Mouse (Mus musculus) frontal cortex, adult 2 months (tissue): ENCODE measurements at regions not wholly inside any gene's neighbourhood (a gene's known extent, or its start where the extent isn't known, plus 50 kb on each side); places are given as distances from the start of the nearest gene placed in this dataset.
A peak's percentile ranks its signal among the peaks of the same experiment; 100 is the strongest.
"Not testable (repeated sequence)": the region's sequence is repeated elsewhere in the genome, so short reads cannot be mapped to it uniquely, and the experiment has no call there.

Experiments
- DNase-seq, 2 experiments: peaks; one replicate each; pipeline ENCODE4 v3.0.0; 2022; ENCODE audit warnings: low spot score in 1 of 2; ENCODE audit errors: extremely low spot score in 1 of 2

DNA sequence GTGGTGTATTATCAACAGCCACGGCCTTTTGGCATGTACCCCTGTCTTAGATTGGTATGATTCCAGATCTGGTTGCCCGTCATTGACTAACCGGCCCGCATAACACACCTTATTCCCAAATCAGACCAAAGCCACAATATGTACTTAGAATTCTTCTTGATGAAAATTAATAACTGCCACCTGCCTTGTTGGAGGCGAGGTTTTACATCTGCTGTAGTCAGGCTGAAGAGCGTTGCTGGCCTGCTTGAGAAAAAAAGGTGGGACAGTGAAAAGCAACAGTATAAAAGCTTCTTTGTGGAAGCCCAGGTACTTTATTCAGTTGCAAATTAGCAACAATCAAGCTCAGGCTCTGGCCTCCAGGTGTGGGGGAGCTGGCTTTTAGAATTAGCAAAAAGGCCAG, 223.6 kb upstream of the Car8 start:
- DNase-seq, result not testable (repeated sequence)

DNA sequence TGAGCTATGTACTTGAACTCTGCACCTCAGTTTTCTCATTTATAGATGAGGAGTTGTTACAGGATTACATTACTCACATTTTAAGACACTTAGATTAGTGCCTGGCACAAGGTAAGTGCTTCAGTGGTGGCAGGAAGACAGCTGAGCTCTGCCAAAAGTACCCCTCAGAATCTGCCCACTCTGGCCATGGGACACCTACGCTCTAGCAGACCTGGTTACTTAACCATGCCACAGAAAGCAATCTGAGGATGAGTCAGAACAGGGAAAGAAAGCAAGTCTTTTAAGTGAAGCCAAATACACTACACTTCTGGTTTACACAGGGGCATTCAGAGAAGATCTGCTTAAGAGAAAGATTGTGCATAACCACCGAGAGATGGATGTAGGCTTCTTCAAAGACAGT, 215.5 kb upstream of the Car8 start:
- DNase-seq, result peak; percentile 2 to 5

DNA sequence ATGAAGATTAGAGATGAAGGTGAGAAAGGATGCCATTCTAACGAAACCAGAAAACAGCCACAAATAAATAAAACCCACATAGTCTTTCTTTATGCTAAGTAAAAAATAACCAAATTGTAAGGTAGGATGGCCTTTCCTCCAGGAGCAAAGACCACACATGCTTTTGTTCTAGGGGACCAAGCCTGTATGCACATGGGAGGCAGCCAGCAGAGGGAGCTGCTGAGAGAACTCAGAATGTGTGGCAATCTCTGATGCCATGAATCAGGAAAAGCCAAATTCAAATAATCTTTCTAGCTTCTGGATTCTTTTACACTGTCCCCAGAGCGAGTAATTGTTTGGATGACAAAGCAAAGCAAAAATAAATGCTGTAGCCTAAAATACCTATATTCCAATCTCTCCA, 193.6 kb upstream of the Car8 start:
- DNase-seq, result peak in 1 of 2 experiments; percentile 69

DNA sequence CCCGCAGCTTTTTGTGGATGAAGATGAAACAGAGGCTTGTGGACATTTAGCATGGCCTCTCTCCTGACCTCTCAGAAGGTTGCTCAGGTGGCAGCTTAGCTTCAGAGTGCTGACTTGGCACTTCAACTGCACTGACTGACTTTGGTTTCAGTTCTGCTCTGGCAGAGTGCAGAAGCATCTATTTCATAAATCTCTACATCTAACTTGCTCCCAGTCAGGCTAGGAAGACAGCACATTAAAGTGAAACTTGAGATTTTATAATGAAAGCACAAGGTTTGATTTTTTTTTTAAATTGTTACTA, 192.1 kb upstream of the Car8 start:
- no peak for DNase-seq

DNA sequence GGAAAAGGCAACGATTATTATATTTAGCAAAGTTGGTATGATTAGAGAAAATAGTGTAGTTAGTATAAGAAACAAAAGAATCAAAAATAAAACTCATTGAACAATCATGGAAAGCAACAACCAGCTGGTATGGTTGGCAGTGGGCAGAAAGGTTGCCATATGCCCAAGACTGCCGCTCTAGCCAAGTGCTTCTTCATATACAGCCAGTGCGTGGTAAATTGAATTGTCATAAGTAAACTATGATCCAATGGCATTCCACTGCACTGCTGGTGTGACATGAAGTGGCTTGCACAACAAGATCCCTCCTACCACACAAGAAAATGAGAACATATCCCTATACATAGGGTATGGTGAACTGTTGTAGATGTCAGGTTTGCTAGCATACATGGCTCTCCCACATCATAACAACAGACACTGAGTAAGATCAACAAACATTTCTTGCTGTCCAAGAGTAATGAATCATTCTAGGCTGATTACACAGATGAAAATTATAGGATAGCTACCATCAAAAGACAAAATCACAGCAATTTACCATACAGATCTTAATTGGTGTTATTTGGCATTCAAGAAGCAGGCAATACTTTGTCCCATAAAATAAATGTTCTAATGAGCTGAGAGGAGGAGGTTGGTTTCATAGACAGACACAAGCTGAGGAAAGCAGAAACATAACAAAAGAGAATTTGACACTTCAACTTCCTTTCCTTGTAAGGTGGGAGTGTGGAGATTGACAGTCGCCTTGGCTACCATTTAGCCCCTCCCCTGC, 191.6 kb upstream of the Car8 start:
- no peak for DNase-seq

DNA sequence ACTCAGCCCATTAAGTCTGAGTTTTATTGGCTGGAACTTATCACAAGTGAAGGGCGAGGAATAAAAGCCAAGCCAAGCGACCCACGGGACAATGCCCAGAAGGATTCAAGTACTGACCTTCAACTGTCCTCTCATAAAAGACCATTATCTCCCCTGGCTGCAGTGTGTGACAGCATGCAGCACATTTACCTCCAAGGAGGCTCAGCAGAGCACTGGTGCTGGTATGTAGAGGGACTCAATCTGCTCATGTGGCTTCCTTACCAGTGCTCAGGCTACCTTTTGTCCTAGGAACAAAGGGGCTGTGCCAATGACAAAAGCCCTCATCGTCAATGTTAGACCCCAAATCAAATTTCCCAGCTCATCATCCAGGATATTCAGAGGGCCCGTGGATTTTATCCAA, 190.9 kb upstream of the Car8 start:
- no peak for DNase-seq

DNA sequence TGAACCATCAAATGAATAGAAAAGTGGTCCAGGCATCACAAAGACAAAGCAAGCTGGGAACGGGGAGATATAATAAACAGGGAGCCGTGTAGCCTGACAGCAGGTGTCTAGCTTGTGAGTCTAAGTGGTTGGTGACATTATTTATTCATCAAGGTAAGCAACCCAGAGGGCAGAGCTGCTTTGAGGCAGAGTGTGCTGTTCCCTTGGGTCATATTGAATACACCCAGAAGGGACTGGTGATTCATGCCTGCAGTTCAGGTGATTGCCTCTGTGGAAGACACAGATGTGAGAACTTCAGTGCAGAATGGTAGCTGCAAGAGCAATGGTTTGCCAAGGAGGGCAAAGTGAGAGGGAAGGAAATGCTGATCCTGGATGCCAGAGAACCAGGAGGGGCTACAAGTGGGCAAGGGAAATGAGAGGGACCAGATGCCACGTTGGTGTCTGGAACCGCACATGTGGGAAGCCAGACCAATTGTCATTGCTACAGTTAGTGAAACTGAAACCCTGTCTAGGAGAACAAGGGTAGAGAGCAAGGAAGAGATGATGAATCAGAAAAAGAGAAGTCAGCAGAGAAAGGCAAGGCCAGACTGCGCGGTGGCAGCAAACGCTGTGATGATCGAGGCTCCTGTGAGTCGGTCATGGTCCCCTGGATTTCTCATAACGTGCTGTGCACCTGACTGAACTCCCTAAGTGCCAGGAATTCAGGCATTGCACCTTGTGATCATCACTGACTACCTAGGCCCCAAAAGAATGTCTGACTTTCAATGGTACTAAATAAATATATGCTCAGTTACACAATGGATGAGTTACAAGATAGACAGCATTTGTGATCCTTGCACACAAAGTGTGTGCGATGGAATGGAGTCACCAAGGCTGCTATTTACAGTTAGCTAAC, 190.0 kb upstream of the Car8 start:
- no peak for DNase-seq

DNA sequence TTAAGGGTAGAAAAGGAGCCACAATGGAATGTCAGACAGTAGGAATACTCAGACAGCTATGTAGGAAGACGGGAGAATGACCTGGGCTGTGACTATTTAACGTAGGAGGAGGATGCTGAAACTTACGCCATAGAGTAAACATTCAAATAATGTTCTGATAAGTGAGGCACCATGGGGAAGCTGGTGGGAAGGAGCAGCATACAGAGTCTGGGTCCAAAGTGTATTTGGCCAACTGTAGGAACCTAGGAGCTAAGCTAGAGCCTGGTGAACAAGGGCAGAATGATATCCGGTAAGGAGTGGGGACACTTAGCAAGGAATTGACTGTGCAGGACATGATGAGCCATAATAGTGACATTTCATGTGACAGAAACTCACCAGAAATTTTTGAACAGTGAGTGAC, 189.0 kb upstream of the Car8 start:
- DNase-seq, result no peak

DNA sequence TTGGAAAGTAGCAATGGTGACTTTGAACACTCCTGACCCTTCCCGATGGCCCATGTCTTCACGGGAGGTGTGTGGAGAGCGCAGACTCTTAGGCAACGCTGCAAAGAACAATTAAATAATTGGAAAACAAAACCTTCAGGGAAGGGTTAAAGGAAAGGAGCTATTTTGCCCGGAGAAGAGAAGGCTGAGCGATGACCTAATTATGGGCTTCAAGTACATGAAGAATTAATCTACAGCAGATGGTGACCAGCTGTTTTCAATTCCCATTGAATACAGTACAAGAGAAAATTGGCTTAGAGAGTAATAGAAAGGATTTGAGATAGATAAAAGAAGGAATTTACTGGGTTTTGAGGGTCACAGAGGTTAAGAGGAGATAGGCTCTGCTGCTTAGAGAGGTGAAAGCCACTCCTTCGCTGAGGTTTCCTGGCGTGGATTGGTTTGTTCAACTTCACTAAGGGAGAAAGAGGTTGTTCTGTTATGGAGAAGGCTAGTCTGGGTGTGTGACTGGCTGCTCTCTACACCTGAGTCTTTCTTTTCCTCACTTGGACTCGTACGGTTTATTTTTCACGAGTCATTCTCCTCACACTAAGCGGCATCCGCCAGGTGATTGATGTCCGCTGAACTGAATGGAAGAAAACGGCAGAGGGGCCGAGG, 184.7 kb upstream of the Car8 start:
- DNase-seq, result no peak

DNA sequence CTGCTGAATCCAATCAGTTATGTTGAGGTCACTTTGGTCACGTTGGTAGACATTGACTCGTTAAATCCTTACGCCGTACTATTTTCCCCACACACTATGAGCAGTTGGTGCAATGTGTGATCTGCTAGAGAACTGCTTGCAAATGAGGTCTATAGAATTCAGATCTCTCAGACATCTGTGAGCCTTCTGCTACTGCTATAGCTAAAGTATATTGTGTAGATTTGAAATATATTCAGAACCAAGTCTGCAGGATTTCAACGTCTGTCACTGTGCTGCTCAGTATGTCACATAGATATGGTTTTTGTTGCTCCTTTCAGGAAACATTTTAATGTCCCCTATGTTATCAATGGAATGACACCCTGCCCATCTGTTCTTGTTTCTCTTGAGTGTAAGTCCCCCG, 182.4 kb upstream of the Car8 start:
- DNase-seq, result peak in 1 of 2 experiments; percentile 15

DNA sequence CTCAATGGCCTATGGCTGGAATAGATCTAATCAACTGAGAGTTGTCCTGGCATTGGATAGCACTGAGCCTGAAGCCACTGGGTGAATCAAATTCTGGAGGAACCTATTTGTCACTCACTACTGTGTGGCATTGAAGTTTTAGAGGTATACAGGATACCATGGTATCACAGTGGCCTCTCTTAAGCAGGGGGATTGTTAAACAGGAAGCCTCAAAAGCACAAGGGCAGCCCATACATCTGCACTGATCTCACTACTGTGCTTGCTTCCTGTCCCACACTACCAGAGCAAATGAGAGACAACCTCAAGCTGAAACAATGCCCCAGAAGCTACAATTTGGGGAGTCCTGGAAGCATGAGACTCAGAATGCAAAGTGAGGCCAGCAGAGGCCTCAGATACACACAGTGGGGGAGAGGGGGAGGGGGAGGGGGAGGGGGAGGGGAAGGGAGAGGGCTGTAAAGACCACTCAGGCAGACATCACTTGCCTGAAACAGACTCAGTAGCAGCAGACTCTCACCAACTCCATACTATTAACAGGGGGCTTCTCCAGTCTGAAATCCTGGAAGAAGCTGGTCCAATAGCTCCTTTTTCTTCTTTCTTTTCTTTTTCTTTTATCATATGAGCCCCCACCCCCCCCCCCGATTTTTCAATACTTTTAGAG, 179.7 kb upstream of the Car8 start:
- DNase-seq, result no peak

DNA sequence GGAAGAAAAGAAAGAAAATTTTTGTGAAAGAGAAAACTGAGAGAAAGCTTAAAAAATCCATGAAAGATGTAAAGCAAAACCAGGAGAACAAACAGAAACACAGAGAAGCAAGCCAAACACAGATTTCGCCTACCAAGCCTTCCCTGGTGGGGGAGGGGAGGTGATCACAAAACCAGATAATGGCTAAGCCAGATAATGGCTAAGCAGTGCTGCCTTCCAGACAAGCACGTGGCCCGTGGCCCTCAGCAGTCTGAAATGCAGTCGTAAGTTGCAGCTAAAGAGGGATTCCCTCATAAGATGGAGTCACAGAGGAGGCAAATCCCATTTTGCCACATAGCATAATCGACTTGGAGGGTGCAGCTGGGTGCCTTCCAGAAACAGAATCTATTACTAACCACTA, 179.0 kb upstream of the Car8 start:
- DNase-seq, result no peak

DNA sequence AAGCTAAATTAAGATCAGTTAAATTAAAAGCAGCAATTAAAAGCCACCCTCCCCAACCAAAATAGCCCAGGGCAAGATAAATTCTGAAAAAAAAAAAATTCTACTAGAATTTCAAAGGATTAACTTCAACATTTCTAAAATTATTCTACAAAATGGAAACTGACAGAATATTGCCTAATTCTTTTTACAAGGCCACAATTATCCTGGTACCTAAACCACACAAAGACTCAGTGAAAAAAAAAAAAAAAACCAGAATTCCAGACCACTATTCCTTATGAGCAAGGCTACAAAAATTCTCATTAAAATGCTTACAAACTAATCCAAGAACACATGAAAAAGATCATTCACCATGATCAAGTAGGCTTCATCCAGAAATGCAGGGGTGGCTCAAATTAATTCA, 174.5 kb upstream of the Car8 start:
- DNase-seq, result no peak

DNA sequence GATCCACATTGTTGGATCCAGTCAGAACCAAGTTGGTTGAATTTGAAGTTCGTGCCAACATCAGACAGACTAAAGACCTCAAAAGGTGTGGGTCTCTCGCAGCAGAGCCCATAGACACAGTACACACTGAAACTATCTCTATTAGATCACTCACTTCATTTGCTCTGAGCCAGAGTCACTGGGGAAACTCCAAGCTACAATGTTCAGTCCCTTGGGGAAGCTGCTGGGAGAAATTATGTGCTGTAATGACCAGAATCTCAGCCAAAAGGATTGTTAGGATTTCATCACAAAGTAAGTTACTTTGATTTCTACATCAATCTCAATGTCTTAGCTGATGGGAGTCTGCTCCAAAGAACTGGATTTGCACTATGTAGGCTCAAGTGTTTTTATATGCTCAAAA, 161.2 kb upstream of the Car8 start:
- no peak for DNase-seq

DNA sequence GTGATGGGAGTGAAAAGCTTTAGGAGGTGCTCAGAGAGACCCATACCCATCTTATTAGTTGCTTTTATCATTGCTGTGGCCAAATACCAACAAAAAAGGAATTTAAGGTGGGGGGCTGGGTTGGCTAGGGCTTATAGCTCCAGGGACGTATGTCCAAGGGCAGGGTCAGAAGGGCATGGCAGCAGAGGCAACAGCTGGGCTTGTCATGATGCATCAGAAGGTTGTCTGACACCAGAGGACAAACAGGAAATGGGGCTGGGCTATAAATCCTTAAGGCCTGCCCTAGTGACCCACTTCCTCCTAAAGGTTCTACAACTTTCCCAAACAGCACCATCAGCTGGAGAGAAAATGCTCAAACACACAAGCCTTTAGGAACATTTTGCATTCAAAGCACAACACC, 160.6 kb upstream of the Car8 start:
- DNase-seq, result no peak

DNA sequence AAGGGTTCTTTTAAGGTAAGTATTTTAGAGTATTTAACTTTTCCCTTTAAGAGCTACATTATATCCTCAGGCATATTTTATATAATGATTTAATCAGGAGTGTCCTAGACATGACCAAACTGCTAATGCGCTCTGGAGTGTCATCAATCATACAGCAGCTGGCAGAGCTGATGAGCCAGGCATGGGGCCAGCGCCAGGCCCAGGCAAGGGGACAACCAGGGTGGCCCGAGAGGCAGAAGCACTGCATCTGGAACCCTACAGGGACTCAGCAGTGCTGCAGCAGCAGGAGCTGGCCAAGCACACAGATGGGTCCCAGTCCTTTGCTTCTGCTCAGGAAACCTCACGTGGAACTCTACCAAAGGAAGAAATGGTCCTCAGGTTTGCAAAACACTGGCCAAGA, 160.1 kb upstream of the Car8 start:
- no peak for DNase-seq

DNA sequence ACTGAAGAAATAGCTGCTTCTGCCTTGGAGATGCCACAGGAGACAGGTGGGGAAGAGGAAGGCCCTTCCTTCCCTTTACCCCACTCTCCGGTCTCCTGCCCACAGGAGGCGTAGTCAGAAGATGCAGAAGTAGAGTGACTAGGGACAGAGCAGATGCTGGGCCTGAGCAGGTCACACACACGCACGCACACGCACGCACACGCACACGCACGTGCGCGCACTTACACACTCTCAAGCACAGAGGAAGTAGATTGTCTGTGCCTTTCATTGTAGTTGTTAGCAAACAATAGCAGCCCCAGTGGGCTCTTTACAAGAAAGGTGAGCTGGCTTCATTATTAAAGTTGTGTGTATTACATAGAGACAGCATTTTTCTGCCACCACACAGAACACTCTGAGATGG, 144.3 kb upstream of the Car8 start:
- DNase-seq, result no peak

DNA sequence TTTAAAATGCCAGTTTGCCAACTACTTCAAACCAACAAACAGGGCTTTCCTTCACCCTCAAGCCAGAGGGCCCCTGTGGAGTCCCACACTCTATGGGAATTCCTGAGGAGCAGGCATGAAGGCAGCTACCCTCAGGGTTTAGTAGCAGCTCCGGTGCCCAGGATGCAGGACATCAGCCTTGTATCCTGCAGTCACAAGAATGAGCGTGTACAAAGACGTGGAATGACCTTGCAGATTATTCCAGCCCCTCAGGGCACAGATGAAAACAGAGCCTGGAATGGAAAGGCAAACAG, 143.2 kb upstream of the Car8 start:
- DNase-seq, result no peak

DNA sequence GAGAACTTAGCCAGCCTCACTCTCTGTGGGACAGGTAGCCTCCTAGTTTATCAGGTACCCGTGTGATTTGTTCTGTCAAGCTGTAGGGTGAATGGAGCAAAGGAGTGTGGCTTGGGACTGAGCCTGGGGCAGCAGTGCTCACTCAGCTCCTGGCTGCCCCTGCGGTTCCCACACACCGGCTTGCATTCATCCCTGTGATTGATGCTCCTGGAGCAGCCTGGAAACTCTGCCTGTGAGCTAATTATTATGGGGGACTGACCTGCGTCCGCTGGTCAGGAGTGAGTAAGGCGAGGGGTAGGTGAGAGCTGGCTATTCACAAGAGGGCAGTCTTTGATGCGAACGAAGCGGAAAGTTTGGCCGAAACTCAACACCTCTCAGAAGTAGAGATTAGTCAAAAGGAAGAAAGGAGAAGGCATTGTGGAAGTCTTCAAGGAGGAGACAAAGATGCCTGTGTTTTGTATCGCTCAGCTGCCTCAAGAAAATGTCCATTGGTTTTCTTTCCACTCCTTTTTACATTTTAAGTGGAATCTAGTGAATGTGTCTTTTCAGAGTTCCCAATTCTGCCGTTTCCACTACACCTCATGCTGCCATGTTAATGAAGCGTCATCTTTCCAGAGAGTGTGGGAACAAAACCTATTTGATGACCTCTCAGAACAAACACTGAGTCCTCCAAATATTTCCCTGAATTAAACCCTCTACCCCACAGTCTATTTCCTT, 142.7 kb upstream of the Car8 start:
- DNase-seq, result no peak

DNA sequence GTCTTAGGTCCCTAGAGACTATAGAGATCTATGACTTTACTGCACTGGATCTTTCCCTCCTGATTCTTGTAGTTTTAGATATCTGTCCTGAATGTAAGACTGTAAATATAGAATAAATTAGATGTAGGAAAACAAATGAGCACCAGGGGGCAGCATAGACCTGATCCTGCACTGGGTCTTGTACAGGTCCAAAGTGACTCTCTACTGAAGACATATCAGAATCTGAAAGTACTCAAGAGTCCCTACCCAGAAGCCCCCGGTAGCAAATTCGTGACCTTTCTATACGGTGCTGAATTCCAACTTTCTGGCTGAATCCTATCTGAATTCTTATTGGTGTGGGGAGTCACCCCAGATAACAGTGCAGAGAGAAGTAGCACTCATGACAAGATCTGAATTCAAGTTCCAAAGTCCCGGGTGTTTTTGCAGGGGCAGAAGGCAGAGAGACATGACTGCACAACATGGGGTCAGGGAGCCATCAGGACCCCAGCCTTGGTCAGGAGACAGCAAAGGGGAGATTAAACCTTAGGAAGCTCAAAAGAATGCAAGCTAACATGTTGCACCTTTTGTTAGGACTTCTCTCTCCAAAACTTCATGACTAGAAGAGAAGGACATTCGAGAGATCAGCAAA, 142.0 kb upstream of the Car8 start:
- DNase-seq, result peak; percentile 38 to 94
